In genomic region chr14:121034973-121035662, GRCm38 (mm10) we compare ENCODE assay signal across 8 mouse cellular contexts. TPM values are rescaled to one million over a fixed set of nuclear protein-coding genes. Genes with fewer than 3 reads are reported as not detected.
DNase-seq lines count a peak whose midpoint lies in the region; ATAC-seq and TF ChIP-seq lines count a peak whose summit lies in the region.

Gene Farp1 (plus strand): TSS chr14:121035200.

- no peak for TF ChIP-seq CTCF in Patski (IDR thresholded peaks at IDR 0.05)

- H3K9me3 ChIP-seq in hindbrain, embryonic 14.5 days (ENCODE audit: control insufficient read depth, low read length) = no peaks in the 10 kb centered on the region

- H3K4me2 ChIP-seq in hindbrain, embryonic 14.5 days (replicated peaks) = peak within 1 kb of the TSS; percentile 91

- POLR2A ChIA-PET in Patski (lab: Charles Lee) = interaction anchor here (1.4 to 1.6 kb wide), 2 partner anchors 179 to 211 kb away, joined by 3 to 5 read pairs; no protein-coding TSS in a partner anchor

- no peaks in the 10 kb centered on the region for H3K27me3 ChIP-seq in Patski
- H3K27me3 ChIP-seq in hindbrain, embryonic 14.5 days (ENCODE audit: control insufficient read depth, insufficient read depth, low read length) = peaks cover 8% of the 10 kb centered on the region; the same call in 1 of the 2 replicates

- 2% methylated on average over 41 of the region's 61 CpGs for WGBS in hindbrain, embryonic 14.5 days

- H3K4me1 ChIP-seq in hindbrain, embryonic 14.5 days (replicated peaks; ENCODE audit: control insufficient read depth, insufficient read depth, low read length) = peaks cover 30% of the 10 kb centered on the region

- no peak for DNase-seq in Patski (ENCODE audit: low read depth, low spot score)
- peak; percentile 92 to 95 for DNase-seq in cerebellum, postnatal 14 days
- peak; percentile 69 for DNase-seq in gastrocnemius, adult 18-20 months (ENCODE audit: low spot score)
- DNase-seq in hindbrain, embryonic 14.5 days (ENCODE audit: low spot score) = peak; percentile 73
- DNase-seq in left cerebral cortex, adult 11 months (ENCODE audit: low spot score) = peak; percentile 58
- peak; percentile 89 for DNase-seq in lung, postnatal 36 days
- DNase-seq in retina, postnatal 7 days (ENCODE audit: low read depth, low spot score) = peak; percentile 66
- peak; percentile 56 for DNase-seq in urinary bladder, postnatal 10 days (ENCODE audit: low spot score)

- H3K27ac ChIP-seq in hindbrain, embryonic 14.5 days = peak within 1 kb of the TSS; percentile 88

- CTCF ChIA-PET in Patski (lab: Charles Lee) = interaction anchor here (0.6 to 1.8 kb wide), 7 partner anchors 11 to 238 kb away, joined by 3 to 6 read pairs (median 3); no protein-coding TSS in a partner anchor

- ATAC-seq in Patski = peak; percentile 90
- ATAC-seq in hindbrain, embryonic 14.5 days (ENCODE audit: low FRiP score) = peak; percentile 93

- no peaks in the 10 kb centered on the region for H3K36me3 ChIP-seq in hindbrain, embryonic 14.5 days (replicated peaks; ENCODE audit: control insufficient read depth, insufficient read depth)

- H3K9ac ChIP-seq in hindbrain, embryonic 14.5 days = peak within 1 kb of the TSS; percentile 97

- peak within 1 kb of the TSS; percentile 94 for H3K4me3 ChIP-seq in hindbrain, embryonic 14.5 days (replicated peaks; ENCODE audit: low read length)

- in situ Hi-C loops in Patski (cut with MboI; ENCODE audit: low pct_unique_long_range_greater_than_20kb) = loop anchor here (5.0 to 10.0 kb wide), 3 partner anchors 160 to 417 kb away; no protein-coding TSS in a partner anchor

RNA-seq across cellular contexts. Expression of gene Farp1, which starts in this region (rescaled TPM):
- 96.8 TPM for polyA plus RNA-seq in Patski (2021)
- 1 to 10 TPM; 5.3 to 6.1 TPM for total RNA-seq in gastrocnemius, adult 18-20 months (2021)
- polyA plus RNA-seq in hindbrain, embryonic 14.5 days (2014; fragmentation: Nextera tagmentation; extraction: Ambion mirVana) = 44.6 and 45.2 TPM in 2 replicates
